Mouse (Mus musculus): ENCODE results near the gene Opa3. TPM values are rescaled to one million over a fixed set of nuclear protein-coding genes. Genes with fewer than 3 reads are reported as not detected.

Opa3 gene
- polyA plus RNA-seq, 1 experiment from 2014 or later, result 38.0 TPM

DNA sequence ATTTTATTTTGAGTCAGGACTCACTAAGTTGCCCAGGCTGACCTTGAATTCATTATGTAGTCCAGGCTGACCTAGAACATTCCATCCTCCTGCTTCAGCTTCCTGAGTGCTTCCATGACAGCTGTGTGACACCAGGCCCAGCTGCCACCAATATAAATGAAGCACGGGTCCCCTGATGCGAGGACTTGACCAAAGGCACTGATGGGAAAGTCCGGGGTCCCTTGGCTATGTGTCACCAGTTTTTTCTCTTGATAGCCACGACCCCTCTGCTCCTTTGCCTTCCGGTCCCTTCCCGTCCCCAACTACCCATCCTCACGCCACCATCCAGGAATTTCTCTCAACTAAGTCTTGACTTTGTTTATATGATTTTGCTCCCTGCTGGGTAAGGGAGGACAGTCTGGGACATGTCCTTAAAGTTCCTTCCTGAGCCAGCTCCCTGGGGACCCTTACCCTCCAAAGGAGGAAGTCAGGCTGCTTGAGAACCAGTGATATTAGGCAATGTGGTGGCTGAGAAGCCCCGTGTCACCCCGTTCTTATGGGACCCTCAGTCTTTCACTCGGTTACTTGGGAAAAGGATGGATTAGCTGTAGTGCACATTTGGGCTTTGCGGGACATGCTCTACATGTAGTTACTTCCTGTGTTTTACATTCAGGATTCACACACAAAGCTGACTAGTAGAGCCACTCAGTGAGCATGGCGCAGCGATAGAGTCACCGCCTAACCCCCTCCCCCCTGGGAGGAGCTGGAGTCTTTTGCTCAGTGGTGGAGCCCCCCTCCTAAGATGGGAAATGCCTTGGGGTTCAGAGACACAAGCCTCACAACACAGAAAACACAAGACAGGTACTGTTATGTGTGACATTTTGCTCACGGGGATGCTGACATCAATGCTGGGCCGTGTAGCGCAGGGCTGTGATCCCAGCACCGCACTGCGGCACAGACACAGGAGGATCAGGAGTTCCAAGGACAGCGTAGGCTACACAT, 1.0 kb upstream of the Opa3 start:
- no peaks in the 10 kb centered on the region for H3K36me3 ChIP-seq (ENCODE audit: insufficient read depth)
- ATAC-seq (ENCODE audit: insufficient read depth) (peak; percentile 22), DNase-seq (peak; percentile 75)
- TF ChIP-seq CTCF (IDR thresholded peaks at IDR 0.05; ENCODE audit: low read depth), result no peak
- peaks cover 14% of the 10 kb centered on the region for H3K4me1 ChIP-seq (ENCODE audit: insufficient read depth)
- H3K27ac ChIP-seq (ENCODE audit: low read depth), result peak overlapping the region; percentile 97
- 10% methylated on average over 20 of the region's 20 CpGs for WGBS
- peak overlapping the region; percentile 70 for H3K4me3 ChIP-seq (ENCODE audit: low read depth, low read length)
- peak overlapping the region; percentile 95 for H3K4me2 ChIP-seq
- no peaks in the 10 kb centered on the region for H3K9me3 ChIP-seq (ENCODE audit: low read depth, low read length)
- no peaks in the 10 kb centered on the region for H3K27me3 ChIP-seq (ENCODE audit: insufficient read depth, low read length)
- H3K9ac ChIP-seq, result peak overlapping the region; percentile 77

DNA sequence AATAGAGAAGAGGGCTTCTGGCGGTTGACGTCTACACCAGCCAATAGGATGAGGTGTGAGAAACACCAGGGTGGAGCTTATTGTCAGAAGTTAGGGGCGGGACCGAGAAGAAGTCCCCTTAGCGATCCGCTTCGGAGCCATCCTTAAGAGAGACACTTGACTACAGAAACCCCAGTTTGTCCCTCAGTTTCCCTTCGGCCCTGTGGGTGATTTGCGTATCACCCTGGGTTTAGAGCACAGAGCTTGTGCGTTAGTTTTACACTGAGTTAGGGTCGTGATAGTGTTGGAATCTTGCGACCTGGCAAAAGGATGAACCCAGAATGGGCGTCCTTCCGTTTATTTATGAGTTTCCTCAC, 637 bp downstream of the Opa3 start:
- ATAC-seq (ENCODE audit: insufficient read depth) (no peak), DNase-seq (no peak)
- H3K27me3 ChIP-seq (ENCODE audit: insufficient read depth, low read length), result no peaks in the 10 kb centered on the region
- H3K27ac ChIP-seq (ENCODE audit: low read depth), result peak overlapping the region; percentile 82
- H3K4me2 ChIP-seq, result peak overlapping the region; percentile 95
- no peaks in the 10 kb centered on the region for H3K9me3 ChIP-seq (ENCODE audit: low read depth, low read length)
- no peaks in the 10 kb centered on the region for H3K36me3 ChIP-seq (ENCODE audit: insufficient read depth)
- WGBS, result 1% methylated on average over 14 of the region's 14 CpGs
- peak overlapping the region; percentile 70 for H3K4me3 ChIP-seq (ENCODE audit: low read depth, low read length)
- TF ChIP-seq CTCF (IDR thresholded peaks at IDR 0.05; ENCODE audit: low read depth), result no peak
- peak overlapping the region; percentile 76 for H3K9ac ChIP-seq
- H3K4me1 ChIP-seq (ENCODE audit: insufficient read depth), result peaks cover 14% of the 10 kb centered on the region

DNA sequence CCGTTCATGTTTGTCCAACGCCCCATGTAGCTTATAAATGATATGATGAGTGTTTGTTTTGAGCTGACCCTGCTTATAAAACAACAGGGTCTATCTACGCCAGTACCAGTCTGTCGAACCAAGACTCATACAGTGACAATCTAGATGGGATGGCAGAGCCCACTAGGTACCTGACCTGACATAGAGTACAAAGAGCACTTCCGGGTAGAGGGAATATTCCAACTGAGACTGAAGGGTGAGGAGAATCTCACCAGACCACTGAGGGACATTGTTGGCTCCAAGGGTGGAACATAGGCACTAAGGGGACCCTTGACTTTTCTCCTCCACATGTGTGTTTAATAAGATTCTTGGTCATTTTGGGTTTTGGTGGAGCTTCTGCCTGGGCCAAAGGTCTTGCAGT, 1.3 kb downstream of the Opa3 start:
- no peak for DNase-seq
- 27% methylated on average over 5 of the region's 5 CpGs for WGBS
- Histone ChIP-seq H3K27ac (ENCODE audit: low read depth) (peak overlapping the region; percentile 82), H3K36me3 (ENCODE audit: insufficient read depth) (no peaks in the 10 kb centered on the region), H3K4me1 (ENCODE audit: insufficient read depth) (peaks cover 14% of the 10 kb centered on the region), H3K27me3 (ENCODE audit: insufficient read depth, low read length) (no peaks in the 10 kb centered on the region), H3K4me3 (ENCODE audit: low read depth, low read length) (peak overlapping the region; percentile 70), H3K4me2 (peak overlapping the region; percentile 95), H3K9ac (peak overlapping the region; percentile 76), H3K9me3 (ENCODE audit: low read depth, low read length) (no peaks in the 10 kb centered on the region)
- ATAC-seq (ENCODE audit: insufficient read depth), result no peak
- no peak for TF ChIP-seq CTCF (IDR thresholded peaks at IDR 0.05; ENCODE audit: low read depth)

DNA sequence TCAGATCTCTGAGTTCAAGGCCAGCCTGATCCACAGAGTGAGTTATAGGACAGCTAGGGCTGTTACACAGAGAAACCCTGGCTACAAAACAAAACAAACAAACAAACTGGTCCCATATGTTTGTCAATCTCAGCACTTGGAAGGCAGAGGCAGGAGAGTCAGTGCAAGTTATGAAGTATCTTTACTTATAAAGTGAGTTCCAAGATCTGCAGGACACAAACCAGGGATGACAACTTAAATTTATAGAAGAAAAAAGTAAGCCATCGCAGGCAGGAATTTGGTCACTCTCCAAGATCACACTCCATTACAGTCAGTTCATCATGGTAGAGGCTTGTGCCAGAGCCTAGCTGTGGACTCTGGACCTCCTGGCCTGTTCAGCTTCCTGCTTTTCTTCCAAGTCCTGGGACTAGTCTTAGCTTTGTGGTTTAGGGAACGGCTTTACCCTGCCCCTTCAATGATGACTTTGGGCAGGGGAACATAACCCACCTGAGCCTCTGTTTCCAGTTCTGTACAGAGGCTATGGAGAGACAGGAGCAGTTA, 2.0 kb downstream of the Opa3 start:
- H3K36me3 ChIP-seq (ENCODE audit: insufficient read depth), result no peaks in the 10 kb centered on the region

DNA sequence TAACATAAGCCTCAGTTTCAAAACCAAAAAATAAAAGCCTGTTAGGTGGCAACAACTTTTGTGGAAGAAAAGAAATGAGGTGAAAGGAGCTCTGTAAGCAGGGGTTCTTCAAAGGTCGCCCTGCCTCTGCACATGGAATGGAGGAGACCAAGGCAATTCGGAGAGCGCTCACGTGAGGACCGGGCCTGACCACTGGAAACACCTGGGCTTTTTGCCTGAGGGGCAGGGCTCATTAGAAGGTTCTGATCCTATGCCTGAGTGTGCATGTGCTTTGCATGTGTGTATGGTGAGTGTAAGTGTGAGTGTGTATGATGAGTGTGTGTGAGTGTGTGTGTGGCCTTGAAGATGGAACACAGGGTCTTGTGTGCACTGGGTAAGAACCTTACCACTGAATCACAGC, 2.8 kb downstream of the Opa3 start:
- no peak for TF ChIP-seq CTCF (IDR thresholded peaks at IDR 0.05; ENCODE audit: low read depth)
- WGBS, result 92% methylated on average over 5 of the region's 5 CpGs
- Histone ChIP-seq H3K27ac (ENCODE audit: low read depth) (no peak overlapping the region), H3K9ac (no peak overlapping the region), H3K4me3 (ENCODE audit: low read depth, low read length) (no peak overlapping the region), H3K4me2 (no peak overlapping the region), H3K4me1 (ENCODE audit: insufficient read depth) (peaks cover 14% of the 10 kb centered on the region), H3K9me3 (ENCODE audit: low read depth, low read length) (no peaks in the 10 kb centered on the region), H3K27me3 (ENCODE audit: insufficient read depth, low read length) (no peaks in the 10 kb centered on the region), H3K36me3 (ENCODE audit: insufficient read depth) (no peaks in the 10 kb centered on the region)
- no peak for ATAC-seq (ENCODE audit: insufficient read depth)
- no peak for DNase-seq

More for the DNA sequence above, 2.0 kb downstream of the Opa3 start:
- H3K27ac ChIP-seq (ENCODE audit: low read depth), result no peak overlapping the region
- no peaks in the 10 kb centered on the region for H3K9me3 ChIP-seq (ENCODE audit: low read depth, low read length)
- no peaks in the 10 kb centered on the region for H3K27me3 ChIP-seq (ENCODE audit: insufficient read depth, low read length)
- 74% methylated on average over 2 of the region's 2 CpGs for WGBS
- no peak overlapping the region for H3K9ac ChIP-seq
- ATAC-seq (ENCODE audit: insufficient read depth) (no peak), DNase-seq (no peak)
- TF ChIP-seq CTCF (IDR thresholded peaks at IDR 0.05; ENCODE audit: low read depth), result no peak
- H3K4me3 ChIP-seq (ENCODE audit: low read depth, low read length), result no peak overlapping the region
- H3K4me2 ChIP-seq, result peak overlapping the region; percentile 95
- peaks cover 14% of the 10 kb centered on the region for H3K4me1 ChIP-seq (ENCODE audit: insufficient read depth)

DNA sequence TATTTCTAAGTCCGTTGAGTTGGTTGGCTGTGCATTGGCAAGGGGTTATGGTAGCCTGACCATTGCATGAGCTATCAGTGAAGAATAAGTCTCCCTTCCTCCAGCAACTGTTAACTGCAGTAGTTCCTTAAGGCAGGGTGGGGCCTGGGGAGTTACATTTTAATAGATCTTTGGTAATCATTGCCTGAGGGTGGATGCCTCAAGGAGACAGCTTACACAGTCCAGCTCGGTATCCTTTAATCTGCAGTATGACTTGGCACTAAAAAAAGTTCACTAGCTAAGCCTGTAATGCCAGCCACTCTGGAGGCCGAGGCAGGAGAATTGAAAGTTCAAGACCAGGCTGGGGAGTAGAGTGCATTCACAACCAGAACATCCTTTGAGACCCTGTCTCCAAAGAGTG, 3.7 kb downstream of the Opa3 start:
- no peaks in the 10 kb centered on the region for H3K36me3 ChIP-seq (ENCODE audit: insufficient read depth)
- H3K27ac ChIP-seq (ENCODE audit: low read depth), result no peak overlapping the region
- DNase-seq (no peak), ATAC-seq (ENCODE audit: insufficient read depth) (no peak)
- H3K4me1 ChIP-seq (ENCODE audit: insufficient read depth), result peaks cover 12% of the 10 kb centered on the region
- 91% methylated on average over 3 of the region's 3 CpGs for WGBS
- no peaks in the 10 kb centered on the region for H3K9me3 ChIP-seq (ENCODE audit: low read depth, low read length)
- no peak overlapping the region for H3K9ac ChIP-seq
- no peaks in the 10 kb centered on the region for H3K27me3 ChIP-seq (ENCODE audit: insufficient read depth, low read length)
- H3K4me2 ChIP-seq, result no peak overlapping the region
- no peak for TF ChIP-seq CTCF (IDR thresholded peaks at IDR 0.05; ENCODE audit: low read depth)
- H3K4me3 ChIP-seq (ENCODE audit: low read depth, low read length), result no peak overlapping the region

DNA sequence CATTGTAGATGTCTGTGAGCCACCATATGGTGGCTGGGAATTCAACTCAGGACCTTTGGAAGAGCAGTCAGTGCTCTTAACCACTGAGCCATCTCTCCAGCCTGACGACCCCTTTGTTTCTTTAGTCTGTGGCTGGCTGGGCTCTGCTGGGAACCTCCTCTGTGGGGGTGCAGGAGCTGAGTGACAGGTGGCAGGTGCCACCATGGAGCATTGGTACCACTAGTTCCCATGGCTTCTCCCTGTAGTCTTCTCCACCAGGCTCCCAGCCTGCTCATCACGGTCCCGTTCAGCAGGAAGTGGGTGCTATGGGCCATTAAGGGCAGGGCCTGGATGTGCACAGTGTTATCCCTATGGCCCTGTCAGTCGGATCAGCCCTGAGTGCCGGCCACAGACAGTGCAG, 6.5 kb downstream of the Opa3 start:
- 77% methylated on average over 5 of the region's 5 CpGs for WGBS
- H3K9ac ChIP-seq, result no peak overlapping the region
- ATAC-seq (ENCODE audit: insufficient read depth), result no peak

More for the DNA sequence above, 6.5 kb downstream of the Opa3 start:
- no peaks in the 10 kb centered on the region for H3K27me3 ChIP-seq (ENCODE audit: insufficient read depth, low read length)
- no peak overlapping the region for H3K4me2 ChIP-seq
- no peak overlapping the region for H3K27ac ChIP-seq (ENCODE audit: low read depth)
- no peaks in the 10 kb centered on the region for H3K36me3 ChIP-seq (ENCODE audit: insufficient read depth)
- DNase-seq, result no peak
- peaks cover 5% of the 10 kb centered on the region; the same call in 1 of the 2 replicates for H3K4me1 ChIP-seq (ENCODE audit: insufficient read depth)
- TF ChIP-seq CTCF (IDR thresholded peaks at IDR 0.05; ENCODE audit: low read depth), result no peak
- H3K9me3 ChIP-seq (ENCODE audit: low read depth, low read length), result no peaks in the 10 kb centered on the region
- H3K4me3 ChIP-seq (ENCODE audit: low read depth, low read length), result no peak overlapping the region
